Mouse (Mus musculus) hindlimb bud, embryonic 11.5 days (tissue): ENCODE data around the gene 4931409K22Rik.

Source experiments
- DNase-seq: peaks from one replicate; pipeline ENCODE4 v3.0.0-alpha.2; 2012; ENCODE audit warnings: low read depth, low spot score; ENCODE audit errors: extremely low spot score

The 4931409K22Rik gene

GRCm38 (mm10) chr5:24502786-24503185 is 53.8 kb downstream of the 4931409K22Rik start:
- DNase-seq, result no peak

- no peak for DNase-seq
Measured at GRCm38 (mm10) chr5:24500851-24501250, 55.8 kb downstream of the 4931409K22Rik start.

- no peak for DNase-seq
Measured at GRCm38 (mm10) chr5:24499113-24499512, 57.5 kb downstream of the 4931409K22Rik start.

GRCm38 (mm10) chr5:24497526-24497925 is 59.1 kb downstream of the 4931409K22Rik start:
- no peak for DNase-seq

- DNase-seq, result no peak
Measured at GRCm38 (mm10) chr5:24496756-24497155, 59.9 kb downstream of the 4931409K22Rik start.

GRCm38 (mm10) chr5:24495019-24495418 is 61.6 kb downstream of the 4931409K22Rik start:
- DNase-seq, result no peak
